In the genomic region with DNA sequence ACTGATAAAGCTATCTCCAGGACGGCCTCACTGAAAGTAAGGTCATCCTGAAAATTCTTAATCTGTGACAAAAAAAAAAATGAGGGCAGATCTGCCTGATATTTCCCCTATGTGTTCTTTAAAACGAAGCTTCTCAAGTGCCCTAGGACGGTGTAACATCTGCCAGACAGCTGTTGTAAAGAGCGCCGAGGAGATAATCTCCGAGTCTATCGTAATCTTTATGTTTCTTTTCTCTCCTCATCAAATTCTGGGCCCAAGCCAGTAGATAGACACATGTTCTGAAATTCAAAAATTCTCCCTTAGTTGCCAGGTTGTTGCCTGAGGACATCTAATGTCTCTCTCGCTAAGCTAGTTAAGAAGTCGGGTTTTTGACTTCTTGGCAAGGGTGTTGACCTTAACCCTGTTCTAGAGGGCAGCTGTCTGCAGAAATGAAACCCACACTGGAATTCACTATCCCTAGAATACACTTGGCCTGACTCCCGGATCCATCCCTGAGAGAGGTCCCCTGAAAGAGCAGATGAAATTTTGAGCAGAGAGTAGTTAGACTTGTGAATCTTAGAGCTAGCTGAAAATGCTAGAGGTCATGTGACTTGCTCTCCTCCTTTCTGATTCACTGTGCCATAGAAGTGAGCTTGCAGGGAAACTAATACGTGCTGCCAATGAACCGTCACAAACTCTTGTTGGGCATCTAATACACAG, we compare ENCODE assay signal across 22 mouse cellular contexts.
DNase-seq lines count a peak whose midpoint lies in the region; ATAC-seq and TF ChIP-seq lines count a peak whose summit lies in the region.
"Had no signal": no experiment of that assay in that cellular context is flagged by ENCODE, and none has a peak within 500 bp of the region (broad histone marks: within the 10 kb centered on the region; RNA-seq: fewer than 3 reads in every experiment).

No protein-coding gene starts in this region.

- TF ChIP-seq CTCF in C2C12 (IDR thresholded peaks at IDR 0.05; ENCODE audit: control insufficient read depth, insufficient read depth, insufficient read length): no peak
- TF ChIP-seq CTCF in midbrain, postnatal 0 days (IDR thresholded peaks at IDR 0.05): no peak

- H3K9ac ChIP-seq in limb, embryonic 13.5 days: no peak overlapping the region
- H3K9ac ChIP-seq in limb, embryonic 14.5 days (ENCODE audit: low read depth, low read length, severe bottlenecking): no peak overlapping the region
- no peak overlapping the region for H3K9ac ChIP-seq in midbrain, postnatal 0 days (replicated peaks; ENCODE audit: low read length, poor library complexity, severe bottlenecking)
- H3K9ac ChIP-seq: embryonic facial prominence, embryonic 15.5 days; heart, embryonic 13.5 days; liver, embryonic 12.5 days; stomach, embryonic 15.5 days had no signal

- H3K79me2 ChIP-seq in C2C12 (ENCODE audit: control insufficient read depth, insufficient read depth): no peaks in the 10 kb centered on the region

- ATAC-seq in limb, embryonic 13.5 days (ENCODE audit: low FRiP score, low read depth): peak; percentile 59
- no peak for ATAC-seq in limb, embryonic 14.5 days (ENCODE audit: low FRiP score, low read depth)
- ATAC-seq in midbrain, postnatal 0 days (ENCODE audit: low FRiP score): no peak
- ATAC-seq: hindbrain, postnatal 0 days; liver, embryonic 12.5 days; midbrain, embryonic 16.5 days had no signal

- TF ChIP-seq POLR2A in limb, embryonic 14.5 days (IDR thresholded peaks at IDR 0.05; ENCODE audit: borderline replicate concordance, extremely low read depth, insufficient read depth, insufficient read length): no peak

- H3K4me1 ChIP-seq in limb, embryonic 13.5 days: peaks cover 6% of the 10 kb centered on the region; the same call in 1 of the 2 replicates
- peaks cover 7% of the 10 kb centered on the region; the same call in 1 of the 2 replicates for H3K4me1 ChIP-seq in limb, embryonic 10.5 days
- 0 out of 2 replicates have a peak, but pooled peaks cover 5% of the 10 kb centered on the region for H3K4me1 ChIP-seq in limb, embryonic 14.5 days (ENCODE audit: control insufficient read depth, insufficient read depth, low read length)
- no peaks in the 10 kb centered on the region for H3K4me1 ChIP-seq in midbrain, postnatal 0 days (ENCODE audit: insufficient read depth, low read length)
- H3K4me1 ChIP-seq: liver, embryonic 12.5 days; stomach, embryonic 15.5 days had no signal

- no peaks in the 10 kb centered on the region for H3K79me3 ChIP-seq in C2C12 (ENCODE audit: low read depth)

- peak; percentile 86 for DNase-seq in heart, adult 11 months
- no peak for DNase-seq in heart, adult 8-10 months (ENCODE audit: low spot score)
- DNase-seq in limb, embryonic 10.5 days (ENCODE audit: low spot score): no peak
- DNase-seq in limb, embryonic 14.5 days (ENCODE audit: low spot score): peak; percentile 69
- DNase-seq in midbrain, postnatal 0 days (ENCODE audit: low spot score): no peak
- DNase-seq: adrenal gland, postnatal 14 days; cerebellum, adult 11 months; cerebellum, postnatal 10 days; gastrocnemius, postnatal 14 days; kidney, adult 9 months; kidney, postnatal 25 days; lung, postnatal 10 days; right cerebral cortex, postnatal 25 days had no signal

- peaks cover 4% of the 10 kb centered on the region; the same call in 1 of the 2 replicates for H3K27me3 ChIP-seq in limb, embryonic 13.5 days
- no peaks in the 10 kb centered on the region for H3K27me3 ChIP-seq in limb, embryonic 10.5 days (ENCODE audit: low read depth, poor library complexity, severe bottlenecking)
- H3K27me3 ChIP-seq in C2C12 (ENCODE audit: control insufficient read depth, insufficient read depth, insufficient read length): no peaks in the 10 kb centered on the region
- no peaks in the 10 kb centered on the region for H3K27me3 ChIP-seq in limb, embryonic 14.5 days (ENCODE audit: control insufficient read depth, insufficient read depth, low read length)
- no peaks in the 10 kb centered on the region for H3K27me3 ChIP-seq in midbrain, postnatal 0 days (ENCODE audit: insufficient read depth, low read length)
- H3K27me3 ChIP-seq: embryonic facial prominence, embryonic 15.5 days; heart, embryonic 13.5 days; liver, embryonic 12.5 days; stomach, embryonic 15.5 days had no signal

- 60% methylated on average over 12 of the region's 12 CpGs for whole genome bisulfite sequencing in limb, embryonic 13.5 days
- 82% methylated on average over 12 of the region's 12 CpGs for WGBS in limb, embryonic 10.5 days
- WGBS in limb, embryonic 14.5 days: 56% methylated on average over 12 of the region's 12 CpGs
- WGBS in midbrain, postnatal 0 days: 77% methylated on average over 12 of the region's 12 CpGs

- 0 out of 2 replicates have a peak, but pooled peaks cover 5% of the 10 kb centered on the region for H3K9me3 ChIP-seq in limb, embryonic 13.5 days
- H3K9me3 ChIP-seq in limb, embryonic 10.5 days (replicated peaks): no peaks in the 10 kb centered on the region
- H3K9me3 ChIP-seq in limb, embryonic 14.5 days (ENCODE audit: control insufficient read depth, low read length): 0 out of 2 replicates have a peak, but pooled peaks cover 3% of the 10 kb centered on the region
- H3K9me3 ChIP-seq in midbrain, postnatal 0 days (ENCODE audit: low read length): no peaks in the 10 kb centered on the region
- H3K9me3 ChIP-seq: embryonic facial prominence, embryonic 15.5 days; stomach, embryonic 15.5 days had no signal

- no peak overlapping the region for H3K4me2 ChIP-seq in limb, embryonic 13.5 days (replicated peaks)
- no peak overlapping the region for H3K4me2 ChIP-seq in limb, embryonic 14.5 days (replicated peaks; ENCODE audit: low read depth, low read length, severe bottlenecking)
- no peak overlapping the region for H3K4me2 ChIP-seq in midbrain, postnatal 0 days (ENCODE audit: low read depth, low read length, poor library complexity, severe bottlenecking)
- H3K4me2 ChIP-seq: embryonic facial prominence, embryonic 15.5 days; heart, embryonic 13.5 days; liver, embryonic 12.5 days; stomach, embryonic 15.5 days had no signal

- H3ac ChIP-seq in C2C12 (ENCODE audit: control insufficient read depth, insufficient read length, low read depth): no peak overlapping the region

- H3K36me3 ChIP-seq in limb, embryonic 13.5 days: no peaks in the 10 kb centered on the region
- no peaks in the 10 kb centered on the region for H3K36me3 ChIP-seq in limb, embryonic 10.5 days
- H3K36me3 ChIP-seq in C2C12 (ENCODE audit: control insufficient read depth, insufficient read depth): no peaks in the 10 kb centered on the region
- H3K36me3 ChIP-seq in limb, embryonic 14.5 days (ENCODE audit: control insufficient read depth, insufficient read depth, low read length): no peaks in the 10 kb centered on the region
- H3K36me3 ChIP-seq in midbrain, postnatal 0 days (ENCODE audit: insufficient read depth, low read length): no peaks in the 10 kb centered on the region
- H3K36me3 ChIP-seq: embryonic facial prominence, embryonic 15.5 days; heart, embryonic 13.5 days; hindbrain, embryonic 10.5 days; liver, embryonic 12.5 days; stomach, embryonic 15.5 days had no signal

- no peak overlapping the region for H3K4me3 ChIP-seq in limb, embryonic 13.5 days
- no peak overlapping the region for H3K4me3 ChIP-seq in limb, embryonic 10.5 days
- no peak overlapping the region for H3K4me3 ChIP-seq in C2C12 (ENCODE audit: insufficient read depth, poor library complexity, severe bottlenecking)
- H3K4me3 ChIP-seq in limb, embryonic 14.5 days (replicated peaks; ENCODE audit: low read length): no peak overlapping the region
- no peak overlapping the region for H3K4me3 ChIP-seq in midbrain, postnatal 0 days (ENCODE audit: low read depth, low read length)
- H3K4me3 ChIP-seq: embryonic facial prominence, embryonic 15.5 days; heart, embryonic 13.5 days; hindbrain, embryonic 10.5 days; liver, embryonic 12.5 days; stomach, embryonic 15.5 days had no signal

- H3K27ac ChIP-seq in limb, embryonic 13.5 days: no peak overlapping the region
- no peak overlapping the region for H3K27ac ChIP-seq in limb, embryonic 10.5 days
- no peak overlapping the region for H3K27ac ChIP-seq in limb, embryonic 14.5 days (replicated peaks; ENCODE audit: low read depth, low read length)
- no peak overlapping the region for H3K27ac ChIP-seq in midbrain, postnatal 0 days (ENCODE audit: low read depth, low read length)
- H3K27ac ChIP-seq: embryonic facial prominence, embryonic 15.5 days; heart, embryonic 13.5 days; hindbrain, embryonic 10.5 days; hindbrain, postnatal 0 days; liver, embryonic 12.5 days; stomach, embryonic 15.5 days had no signal

TF ChIP-seq in C2C12, 6 proteins besides CTCF, POLR2A, EP300 and RAD21:
- TF ChIP-seq USF1 (IDR thresholded peaks at IDR 0.05; ENCODE audit: low read depth) (peak; percentile 10), CEBPB (IDR thresholded peaks at IDR 0.05; ENCODE audit: low read depth) (no peak)
TF ChIP-seq in C2C12: peak in this region for 1.

Comparison
In these comparisons a context has a peak if more than half of its experiments do, and no peak if none do; other contexts are left out.
1. DNase-seq: peak in heart, adult 11 months (single experiment) and limb, embryonic 14.5 days (single experiment); none in heart, adult 8-10 months (single experiment), limb, embryonic 10.5 days (single experiment) and midbrain, postnatal 0 days (single experiment).